Mouse (Mus musculus) E14TG2a.4 (cell line): Measurements from ENCODE around the gene Ptprn2.

ENCODE experiments used
- CTCF ChIP-seq: conservative IDR thresholded peaks from 2 replicates; pipeline ENCODE4 v1.5.1; 2014; ENCODE audit warnings: low read length
- POU5F1 ChIP-seq: IDR thresholded peaks from 2 replicates; pipeline ENCODE4 v1.6.1; 2014; ENCODE audit warnings: low read length, borderline replicate concordance

DNA sequence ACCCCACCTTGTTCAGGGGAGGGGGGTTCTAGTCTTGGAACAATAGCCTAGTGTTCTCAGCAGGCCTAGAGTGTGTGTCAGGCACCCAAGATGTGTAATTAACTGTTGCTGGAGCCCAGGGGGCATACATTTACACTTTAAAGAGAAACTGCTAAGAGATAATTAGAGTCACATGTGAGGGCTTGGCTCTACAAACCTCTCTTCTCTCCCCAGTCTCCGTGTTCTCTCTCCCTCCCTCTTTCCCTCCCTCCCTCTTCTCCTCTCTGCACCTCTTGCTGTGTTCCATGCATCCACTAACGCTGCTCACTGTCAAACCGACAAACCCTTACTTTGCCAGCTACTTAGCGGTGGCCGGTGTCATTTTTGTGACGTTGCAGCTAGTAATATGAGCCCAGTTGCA lies 764.9 kb downstream of the Ptprn2 start:
- TF ChIP-seq POU5F1 (no peak), CTCF (no peak)
